Mouse (Mus musculus) intestine, embryonic 15.5 days (tissue): Measurements from ENCODE around the gene Plekhd1. TPM values are rescaled to one million over a fixed set of nuclear protein-coding genes. Genes with fewer than 3 reads are reported as not detected.
A peak's percentile ranks its signal among the peaks of the same experiment; 100 is the strongest.

ENCODE experiments used
- ATAC-seq: fragments of 200-750 bp; cut with Nextera tagmentation; 2 replicates; pipeline ENCODE4 v1.8.0; 2017; ENCODE audit warnings: moderate TSS enrichment, moderate library complexity
- H3K27ac ChIP-seq: fragments of 300-500 bp; sonication (generic); 2 replicates; pipeline ENCODE4 v1.5.1; 2015; ENCODE audit warnings: mild to moderate bottlenecking, inconsistent platforms
- H3K27me3 ChIP-seq: fragments of 300-500 bp; sonication (generic); replicated peaks from 2 replicates; pipeline ENCODE4 v1.6.1; 2015; ENCODE audit warnings: inconsistent platforms
- H3K36me3 ChIP-seq: fragments of 300-500 bp; sonication (generic); 2 replicates; pipeline ENCODE4 v1.6.1; 2015; ENCODE audit warnings: inconsistent platforms
- H3K4me1 ChIP-seq: fragments of 300-500 bp; sonication (generic); replicated peaks from 2 replicates; pipeline ENCODE4 v1.6.1; 2015; ENCODE audit warnings: inconsistent platforms
- H3K4me2 ChIP-seq: fragments of 300-500 bp; sonication (generic); replicated peaks from 2 replicates; pipeline ENCODE4 v1.6.1; 2015; ENCODE audit warnings: mild to moderate bottlenecking, inconsistent platforms
- H3K4me3 ChIP-seq: fragments of 300-500 bp; sonication (generic); replicated peaks from 2 replicates; pipeline ENCODE4 v1.5.1; 2015; ENCODE audit warnings: inconsistent platforms
- H3K9ac ChIP-seq: fragments of 300-500 bp; sonication (generic); 2 replicates; pipeline ENCODE4 v1.6.1; 2015; ENCODE audit warnings: inconsistent platforms
- H3K9me3 ChIP-seq: fragments of 300-500 bp; sonication (generic); 2 replicates; pipeline ENCODE4 v1.6.1; 2016; ENCODE audit warnings: inconsistent platforms
- WGBS: fragments of 180-500 bp; shearing (Covaris S2); methylation state at CpG from one replicate; pipeline ENCODE4 v1.1.7; 2015; 5-methylcytosine and 5-hydroxymethylcytosine counted together
- polyA plus RNA-seq: library from polyadenylated mRNA; unstranded; fragments of >200 nt; fragmentation: Nextera tagmentation; extraction: Ambion mirVana; gene quantifications from 2 replicates; pipeline ENCODE4 v1.2.1, GENCODE M21; 2015

Gene Plekhd1
- polyA plus RNA-seq, 1 experiment from 2014 or later: 13.4 TPM

- Histone ChIP-seq H3K9me3 (no peaks in the 10 kb centered on the region), H3K4me1 (peaks cover 28% of the 10 kb centered on the region), H3K36me3 (no peaks in the 10 kb centered on the region), H3K27ac (no peak overlapping the region), H3K4me3 (peak overlapping the region; percentile 62), H3K4me2 (peak overlapping the region; percentile 99), H3K27me3 (peaks cover 55% of the 10 kb centered on the region), H3K9ac (no peak overlapping the region)
- 5% methylated on average over 22 of the region's 22 CpGs for WGBS
- ATAC-seq: no peak
Measured at GRCm38 (mm10) chr12:80759713-80760395, 67.5 kb downstream of the Plekhd1 start.

DNA sequence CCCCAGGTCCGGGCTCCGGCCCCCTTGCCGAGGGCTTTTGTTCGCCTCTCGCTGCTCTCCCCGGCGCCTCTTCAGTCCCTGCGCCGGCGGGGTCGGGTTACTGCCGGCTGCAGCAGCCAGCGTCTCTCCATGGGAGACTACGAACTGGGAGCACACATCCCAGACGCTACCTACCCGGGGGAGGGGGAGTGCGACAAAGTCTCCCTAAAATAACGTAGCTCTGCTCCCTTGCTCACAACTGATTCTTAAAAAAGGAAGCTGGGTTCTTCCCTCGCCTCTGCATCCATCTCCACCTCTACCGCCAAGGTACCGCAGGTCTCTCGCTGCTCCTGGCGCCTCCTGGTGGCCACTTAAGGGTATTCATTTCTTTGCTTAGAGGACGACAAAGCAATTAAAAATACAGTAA, 68.0 kb downstream of the Plekhd1 start, which contains the start of gene Ccdc177:
Gene Ccdc177, minus strand, starts transcription at position 292 of the 406 bp plus-strand sequence.
- H3K36me3 ChIP-seq: no peaks in the 10 kb centered on the region
- H3K9me3 ChIP-seq: no peaks in the 10 kb centered on the region
- H3K27ac ChIP-seq: no peak within 1 kb of the TSS
- H3K27me3 ChIP-seq: peaks cover 54% of the 10 kb centered on the region
- no peak within 1 kb of the TSS for H3K9ac ChIP-seq
- H3K4me2 ChIP-seq: peak within 1 kb of the TSS; percentile 99
- peak within 1 kb of the TSS; percentile 62 for H3K4me3 ChIP-seq
- H3K4me1 ChIP-seq: peaks cover 28% of the 10 kb centered on the region
- WGBS: under 1% methylated on average over 24 of the region's 24 CpGs
- no peak for ATAC-seq

DNA sequence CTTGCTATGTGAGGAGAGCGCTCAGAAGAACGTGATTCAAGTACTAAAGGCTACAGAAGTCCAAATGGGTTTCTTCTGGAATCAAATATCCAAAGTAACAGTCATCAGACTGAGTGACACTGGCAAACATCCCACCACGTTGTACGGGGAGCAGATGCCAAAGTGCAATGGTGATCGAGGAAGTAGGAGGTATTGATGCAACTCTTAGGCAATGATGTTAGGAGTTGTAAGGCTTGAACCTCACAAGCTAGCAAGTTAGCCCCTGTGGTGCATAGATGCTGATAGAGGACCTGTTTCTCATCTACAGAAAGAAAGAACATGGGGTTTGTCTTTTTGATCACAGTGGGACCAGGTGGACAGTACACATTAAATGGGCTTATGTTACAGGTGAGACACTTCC, 70.6 kb downstream of the Plekhd1 start:
- 80% methylated on average over 5 of the region's 5 CpGs for WGBS
- H3K36me3 ChIP-seq: no peaks in the 10 kb centered on the region
- no peak overlapping the region for H3K4me2 ChIP-seq
- H3K27me3 ChIP-seq: peaks cover 28% of the 10 kb centered on the region
- no peak for ATAC-seq
- H3K9me3 ChIP-seq: no peaks in the 10 kb centered on the region
- H3K4me1 ChIP-seq: peaks cover 21% of the 10 kb centered on the region
- H3K27ac ChIP-seq: no peak overlapping the region
- H3K9ac ChIP-seq: no peak overlapping the region
- H3K4me3 ChIP-seq: no peak overlapping the region

- H3K9ac ChIP-seq: no peak overlapping the region
- no peak for ATAC-seq
- no peaks in the 10 kb centered on the region for H3K36me3 ChIP-seq
- peaks cover 12% of the 10 kb centered on the region for H3K4me1 ChIP-seq
- H3K9me3 ChIP-seq: no peaks in the 10 kb centered on the region
- 50% methylated on average over 4 of the region's 4 CpGs for WGBS
- H3K4me2 ChIP-seq: no peak overlapping the region
- H3K4me3 ChIP-seq: no peak overlapping the region
- no peak overlapping the region for H3K27ac ChIP-seq
- peaks cover 17% of the 10 kb centered on the region for H3K27me3 ChIP-seq
Measured at GRCm38 (mm10) chr12:80764116-80764515, 71.7 kb downstream of the Plekhd1 start.

DNA sequence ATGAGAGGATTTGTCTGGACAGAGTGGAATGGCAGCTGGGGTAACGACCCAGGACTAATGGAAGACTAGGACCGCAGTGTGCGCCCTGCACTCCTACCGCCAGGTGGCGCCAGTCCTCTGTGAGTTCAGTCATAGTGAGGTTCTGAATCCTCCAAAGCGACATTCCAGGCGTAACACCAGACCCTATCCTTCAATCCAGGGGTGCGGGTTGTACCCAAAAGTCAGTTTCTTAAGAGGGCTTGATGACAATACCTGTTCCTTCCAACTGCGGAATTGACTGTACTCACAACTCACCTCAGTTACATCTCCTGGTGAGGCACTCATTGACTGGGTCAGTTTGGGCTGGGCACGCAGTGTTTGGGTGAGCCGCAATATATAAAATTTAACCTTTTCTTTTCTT, 77.3 kb downstream of the Plekhd1 start:
- no peak overlapping the region for H3K27ac ChIP-seq
- H3K27me3 ChIP-seq: no peaks in the 10 kb centered on the region
- H3K9me3 ChIP-seq: no peaks in the 10 kb centered on the region
- no peak overlapping the region for H3K4me3 ChIP-seq
- H3K36me3 ChIP-seq: no peaks in the 10 kb centered on the region
- 18% methylated on average over 11 of the region's 11 CpGs for WGBS
- ATAC-seq: peak; percentile 86
- H3K4me2 ChIP-seq: no peak overlapping the region
- H3K4me1 ChIP-seq: no peaks in the 10 kb centered on the region
- H3K9ac ChIP-seq: no peak overlapping the region

Other genes with a start within 250 kb of the Plekhd1 start
- 22.4 and 23.1 TPM in 2 replicates for gene Exd2, start 229.5 kb upstream of the Plekhd1 start, polyA plus RNA-seq
- gene Galnt16, start 174.3 kb upstream of the Plekhd1 start, polyA plus RNA-seq: 8.9 and 9.2 TPM in 2 replicates
- 26.4 and 27.1 TPM in 2 replicates for gene Slc39a9, start 48.7 kb upstream of the Plekhd1 start, polyA plus RNA-seq
- gene Erh, start 48.2 kb upstream of the Plekhd1 start, polyA plus RNA-seq: 243 and 269 TPM in 2 replicates
- 0.10 and 0.15 TPM in 2 replicates for gene Ccdc177, start 68.1 kb downstream of the Plekhd1 start, polyA plus RNA-seq
- gene Susd6, start 97.9 kb downstream of the Plekhd1 start, polyA plus RNA-seq: 16.9 and 18.7 TPM in 2 replicates